Mouse (Mus musculus) kidney, adult 2 months (tissue): ENCODE data around the gene Arl4c. TPM values are rescaled to one million over a fixed set of nuclear protein-coding genes. Genes with fewer than 3 reads are reported as not detected.

Experiments used
- DNase-seq: peaks from one replicate; pipeline ENCODE4 v3.0.0; 2021
- H3K27ac ChIP-seq: fragments of 200-500 bp; 2 replicates; pipeline ENCODE4 v1.5.1; 2012; ENCODE audit warnings: low read depth, low read length, control low read depth, inconsistent platforms; ENCODE audit not compliant: insufficient read depth
- H3K27me3 ChIP-seq: fragments of 200-500 bp; replicated peaks from 2 replicates; pipeline ENCODE4 v1.6.1; 2012; ENCODE audit warnings: mild to moderate bottlenecking, moderate library complexity, low read length, inconsistent platforms; ENCODE audit not compliant: control insufficient read depth, insufficient read depth
- H3K36me3 ChIP-seq: fragments of 200-500 bp; 2 replicates; pipeline ENCODE4 v1.6.1; 2012; ENCODE audit warnings: mild to moderate bottlenecking, moderate library complexity, low read length, inconsistent platforms; ENCODE audit not compliant: control insufficient read depth, insufficient read depth
- H3K4me1 ChIP-seq: fragments of 200-500 bp; 2 replicates; pipeline ENCODE4 v1.6.1; 2011; ENCODE audit warnings: low read length; ENCODE audit not compliant: control insufficient read depth, insufficient read depth
- H3K4me3 ChIP-seq: fragments of 200-500 bp; 2 replicates; pipeline ENCODE4 v1.5.1; 2011; ENCODE audit warnings: mild to moderate bottlenecking, low read depth, low read length, control low read depth; ENCODE audit not compliant: insufficient read depth
- CTCF ChIP-seq: fragments of 200-500 bp; conservative IDR thresholded peaks from 2 replicates; pipeline ENCODE4 v1.5.1; 2011; ENCODE audit warnings: low read depth, mild to moderate bottlenecking, control low read depth, low read length, moderate library complexity, mixed read lengths; ENCODE audit not compliant: insufficient read depth, insufficient read length
- POLR2A ChIP-seq: fragments of 200-500 bp; IDR thresholded peaks from one replicate; pipeline ENCODE4 v1.6.1; 2011; ENCODE audit warnings: low read depth, low read length, control low read depth
- WGBS: fragments of 180-500 bp; shearing (Covaris S2); methylation state at CpG from one replicate; pipeline ENCODE4 v1.1.7; 2018; 5-methylcytosine and 5-hydroxymethylcytosine counted together
- polyA plus RNA-seq: library from polyadenylated mRNA; depleted of rRNA; stranded (reverse); fragments of >200 nt; gene quantifications from 2 replicates; pipeline ENCODE4 v1.2.3, GENCODE M21; 2012; rRNA removed

The Arl4c gene
- polyA plus RNA-seq, result 3.9 and 6.1 TPM in 2 replicates

DNA sequence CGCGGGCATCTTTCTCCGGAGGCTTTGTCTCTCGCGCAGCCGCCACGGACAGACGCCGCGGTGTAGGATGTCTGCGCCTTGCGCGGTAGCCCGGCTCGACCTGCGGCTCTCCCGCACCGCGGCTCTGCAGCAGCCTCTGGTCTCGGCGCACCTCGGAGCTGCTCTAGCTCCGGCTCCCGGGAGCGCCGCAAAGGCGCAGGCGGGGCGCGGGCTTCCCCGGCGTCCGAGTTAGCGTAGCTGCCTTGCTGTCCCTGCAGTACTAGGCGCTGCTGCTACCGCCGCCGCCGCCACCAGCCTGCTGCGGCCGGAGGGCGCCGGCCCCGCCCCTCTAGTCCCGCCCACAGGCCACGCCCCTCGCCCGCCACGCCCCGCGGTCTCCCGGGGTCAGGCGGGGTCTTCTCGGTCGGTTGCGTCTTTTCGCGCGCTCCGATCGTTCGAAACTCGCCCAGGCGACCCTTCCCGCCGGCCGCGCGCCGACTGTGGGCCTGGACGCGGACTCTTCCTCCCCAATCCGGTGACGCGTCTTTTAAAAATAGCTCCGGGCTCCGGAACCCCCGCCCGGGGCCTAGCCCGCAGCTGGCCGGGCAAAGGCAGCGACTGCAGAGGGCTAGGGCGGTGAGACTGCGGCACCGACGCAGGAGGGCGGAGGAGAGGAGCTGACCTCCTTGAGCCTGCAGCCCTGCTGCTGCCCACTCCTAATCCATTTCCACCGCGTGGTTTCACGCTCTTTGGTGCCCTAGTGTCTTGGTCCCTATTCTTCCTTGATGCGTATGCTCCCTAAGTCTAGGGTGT is at the start of gene Arl4c:
Arl4c (minus strand) TSS at position 352 of the 792 bp plus-strand sequence.
- Histone ChIP-seq H3K36me3 (no peaks in the 10 kb centered on the region), H3K27me3 (no peaks in the 10 kb centered on the region), H3K27ac (peak within 1 kb of the TSS; percentile 45), H3K4me3 (peak within 1 kb of the TSS; percentile 52), H3K4me1 (no peaks in the 10 kb centered on the region)
- DNase-seq, result peak; percentile 82
- whole genome bisulfite sequencing, result 1% methylated on average over 89 of the region's 91 CpGs
- TF ChIP-seq POLR2A, result no peak
- TF ChIP-seq CTCF, result no peak

GRCm38 (mm10) chr1:88751332-88751731 is 49.3 kb upstream of the Arl4c start:
- no peaks in the 10 kb centered on the region for H3K36me3 ChIP-seq
- H3K27me3 ChIP-seq, result no peaks in the 10 kb centered on the region
- no peak overlapping the region for H3K27ac ChIP-seq
- DNase-seq, result peak; percentile 80
- no peak for TF ChIP-seq POLR2A
- no peak for TF ChIP-seq CTCF
- H3K4me1 ChIP-seq, result 0 out of 2 replicates have a peak, but pooled peaks cover 2% of the 10 kb centered on the region
- WGBS, result 54% methylated on average over 6 of the region's 6 CpGs
- no peak overlapping the region for H3K4me3 ChIP-seq

- no peak for DNase-seq
- H3K27me3 ChIP-seq, result no peaks in the 10 kb centered on the region
- WGBS, result 89% methylated on average over 7 of the region's 7 CpGs
- TF ChIP-seq CTCF, result no peak
- no peak for TF ChIP-seq POLR2A
- no peak overlapping the region for H3K27ac ChIP-seq
- H3K36me3 ChIP-seq, result no peaks in the 10 kb centered on the region
- H3K4me1 ChIP-seq, result 0 out of 2 replicates have a peak, but pooled peaks cover 2% of the 10 kb centered on the region
- no peak overlapping the region for H3K4me3 ChIP-seq
These were observed 48.6 kb upstream of the Arl4c start for GRCm38 (mm10) chr1:88750576-88750975.

- Histone ChIP-seq H3K4me1 (0 out of 2 replicates have a peak, but pooled peaks cover 2% of the 10 kb centered on the region), H3K27ac (no peak overlapping the region), H3K4me3 (no peak overlapping the region), H3K27me3 (no peaks in the 10 kb centered on the region), H3K36me3 (no peaks in the 10 kb centered on the region)
- TF ChIP-seq POLR2A (no peak), CTCF (peak; percentile 37)
- 92% methylated on average over 3 of the region's 3 CpGs for WGBS
- peak; percentile 23 for DNase-seq
These were observed 48.1 kb upstream of the Arl4c start for GRCm38 (mm10) chr1:88750126-88750525.

- H3K4me3 ChIP-seq, result no peak overlapping the region
- H3K27ac ChIP-seq, result no peak overlapping the region
- 0 out of 2 replicates have a peak, but pooled peaks cover 2% of the 10 kb centered on the region for H3K4me1 ChIP-seq
- no peaks in the 10 kb centered on the region for H3K27me3 ChIP-seq
- no peaks in the 10 kb centered on the region for H3K36me3 ChIP-seq
- WGBS, result 84% methylated on average over 8 of the region's 8 CpGs
- DNase-seq, result no peak
- TF ChIP-seq CTCF (no peak), POLR2A (no peak)
These were observed 47.1 kb upstream of the Arl4c start for GRCm38 (mm10) chr1:88749106-88749505.

DNA sequence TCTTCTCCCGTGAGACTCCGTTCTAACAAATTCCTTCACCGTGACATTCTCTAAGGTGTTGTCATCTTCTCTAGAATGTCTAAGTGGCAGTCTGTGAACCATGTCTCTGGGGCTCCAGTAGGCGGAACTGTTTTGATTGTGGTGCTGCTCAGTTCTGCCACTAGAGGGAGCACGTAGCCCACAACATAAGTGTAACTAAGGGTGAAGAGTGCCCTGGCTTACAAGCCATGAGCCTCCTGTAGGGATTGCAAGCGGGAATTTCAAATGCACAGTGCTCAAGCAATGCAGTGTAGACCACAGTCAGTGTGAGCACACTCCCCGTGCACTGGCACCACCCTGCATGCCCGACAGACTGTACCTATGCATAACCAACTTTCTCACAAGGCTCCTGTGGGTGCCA is 43.2 kb upstream of the Arl4c start:
- Histone ChIP-seq H3K36me3 (no peaks in the 10 kb centered on the region), H3K4me3 (no peak overlapping the region), H3K27ac (no peak overlapping the region), H3K27me3 (no peaks in the 10 kb centered on the region), H3K4me1 (no peaks in the 10 kb centered on the region)
- TF ChIP-seq POLR2A (no peak), CTCF (peak; percentile 99)
- WGBS, result 2% methylated on average over 8 of the region's 8 CpGs
- DNase-seq, result peak; percentile 85

DNA sequence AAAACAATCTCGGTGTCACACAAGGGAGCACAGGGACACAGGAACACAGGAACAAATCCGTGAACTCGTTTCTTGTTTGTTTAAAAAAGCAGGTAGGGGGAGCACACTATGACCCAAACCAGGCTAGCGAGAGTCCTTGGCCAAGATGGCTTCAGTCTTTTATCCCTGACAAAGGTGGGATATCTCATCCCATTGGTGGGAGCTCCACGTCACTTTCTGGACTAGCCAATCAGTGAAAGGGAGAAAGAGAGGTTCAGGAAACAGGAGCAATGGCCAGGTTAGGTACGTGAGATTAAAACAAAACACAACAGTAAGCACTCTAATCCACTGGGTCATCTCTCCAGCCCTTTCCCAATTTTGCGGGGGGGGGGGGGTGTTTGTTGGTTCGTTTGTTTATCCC is 42.2 kb upstream of the Arl4c start:
- WGBS, result 75% methylated on average over 8 of the region's 8 CpGs

More for the DNA sequence above, 42.2 kb upstream of the Arl4c start:
- Histone ChIP-seq H3K4me3 (no peak overlapping the region), H3K36me3 (no peaks in the 10 kb centered on the region), H3K27me3 (no peaks in the 10 kb centered on the region), H3K27ac (no peak overlapping the region), H3K4me1 (no peaks in the 10 kb centered on the region)
- no peak for TF ChIP-seq CTCF
- TF ChIP-seq POLR2A, result no peak
- no peak for DNase-seq
